Comparison of ENCODE assay signal across 20 mouse cellular contexts in the genomic region with DNA sequence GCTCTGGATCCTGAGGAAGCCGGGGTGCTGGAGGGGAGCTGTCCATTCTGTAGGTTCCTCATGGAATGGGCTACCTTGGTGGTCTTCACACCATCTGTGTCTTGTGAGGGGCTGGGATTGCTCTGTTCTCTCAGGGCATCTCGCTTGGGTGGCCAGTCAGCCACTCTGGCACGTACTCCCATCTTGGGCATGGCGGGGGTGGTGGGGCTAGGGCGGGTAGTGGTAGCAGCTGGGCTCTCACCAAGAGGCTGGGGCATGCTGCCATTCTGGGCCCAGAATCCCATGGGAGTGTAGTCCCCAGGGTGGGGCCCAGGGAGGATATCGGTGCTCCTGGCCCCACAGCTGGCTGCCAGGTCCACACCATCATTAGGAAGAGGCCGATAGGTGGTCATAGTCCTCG.
DNase-seq lines count a peak whose midpoint lies in the region; ATAC-seq and TF ChIP-seq lines count a peak whose summit lies in the region.
"Had no signal": no experiment of that assay in that cellular context is flagged by ENCODE, and none has a peak within 500 bp of the region (broad histone marks: within the 10 kb centered on the region; RNA-seq: fewer than 3 reads in every experiment).

No protein-coding gene starts in this region.

- H3K4me2 ChIP-seq in stomach, embryonic 16.5 days (ENCODE audit: low read depth, low read length), result no peak overlapping the region
- no peak overlapping the region for H3K4me2 ChIP-seq in stomach, postnatal 0 days (replicated peaks; ENCODE audit: low read depth)
- H3K4me2 ChIP-seq: embryonic facial prominence, embryonic 12.5 days; forebrain, embryonic 13.5 days; forebrain, embryonic 15.5 days had no signal

- no peaks in the 10 kb centered on the region for H3K27me3 ChIP-seq in stomach, embryonic 16.5 days (ENCODE audit: control insufficient read depth, insufficient read depth, low read length)
- no peaks in the 10 kb centered on the region for H3K27me3 ChIP-seq in stomach, postnatal 0 days (ENCODE audit: control insufficient read depth, insufficient read depth, low read length)
- H3K27me3 ChIP-seq in embryonic facial prominence, embryonic 10.5 days (replicated peaks; ENCODE audit: low read depth, poor library complexity, severe bottlenecking), result no peaks in the 10 kb centered on the region
- H3K27me3 ChIP-seq: embryonic facial prominence, embryonic 12.5 days; forebrain, embryonic 13.5 days; forebrain, embryonic 15.5 days; Patski had no signal

- H3K36me3 ChIP-seq in stomach, embryonic 16.5 days (ENCODE audit: control insufficient read depth, insufficient read depth, low read length), result peaks cover 25% of the 10 kb centered on the region
- H3K36me3 ChIP-seq in stomach, postnatal 0 days (ENCODE audit: control insufficient read depth, insufficient read depth, low read length), result peaks cover 3% of the 10 kb centered on the region; the same call in 1 of the 2 replicates
- H3K36me3 ChIP-seq in embryonic facial prominence, embryonic 10.5 days (replicated peaks), result peaks cover 55% of the 10 kb centered on the region

- no peaks in the 10 kb centered on the region for H3K9me3 ChIP-seq in stomach, embryonic 16.5 days (replicated peaks; ENCODE audit: control insufficient read depth, low read length)
- no peaks in the 10 kb centered on the region for H3K9me3 ChIP-seq in stomach, postnatal 0 days (ENCODE audit: control insufficient read depth, low read length)
- H3K9me3 ChIP-seq in embryonic facial prominence, embryonic 10.5 days, result no peaks in the 10 kb centered on the region
- H3K9me3 ChIP-seq: forebrain, embryonic 15.5 days had no signal

- no peaks in the 10 kb centered on the region for H3K4me1 ChIP-seq in stomach, embryonic 16.5 days (ENCODE audit: control insufficient read depth, insufficient read depth, low read length)
- no peaks in the 10 kb centered on the region for H3K4me1 ChIP-seq in stomach, postnatal 0 days (replicated peaks; ENCODE audit: control insufficient read depth, insufficient read depth)
- no peaks in the 10 kb centered on the region for H3K4me1 ChIP-seq in embryonic facial prominence, embryonic 10.5 days
- H3K4me1 ChIP-seq: embryonic facial prominence, embryonic 12.5 days; forebrain, embryonic 13.5 days; forebrain, embryonic 15.5 days had no signal

- H3K4me3 ChIP-seq in stomach, embryonic 16.5 days (replicated peaks; ENCODE audit: low read length), result no peak overlapping the region
- H3K4me3 ChIP-seq in stomach, postnatal 0 days (ENCODE audit: low read depth, low read length), result no peak overlapping the region
- no peak overlapping the region for H3K4me3 ChIP-seq in embryonic facial prominence, embryonic 10.5 days
- H3K4me3 ChIP-seq: embryonic facial prominence, embryonic 12.5 days; forebrain, embryonic 13.5 days; forebrain, embryonic 15.5 days had no signal

- H3K9ac ChIP-seq in stomach, embryonic 16.5 days (ENCODE audit: low read length), result no peak overlapping the region
- H3K9ac ChIP-seq in stomach, postnatal 0 days (ENCODE audit: low read length), result no peak overlapping the region
- H3K9ac ChIP-seq: embryonic facial prominence, embryonic 12.5 days; forebrain, embryonic 13.5 days; forebrain, embryonic 15.5 days; forebrain, postnatal 0 days had no signal

- 0 out of 2 replicates have a peak, but pooled peaks have one; percentile 14 for ATAC-seq in stomach, embryonic 16.5 days (ENCODE audit: insufficient read depth, low FRiP score)
- no peak for ATAC-seq in stomach, postnatal 0 days (ENCODE audit: low FRiP score, low TSS enrichment)
- ATAC-seq: activated CD4-positive, CD25-positive, alpha-beta regulatory T cell, adult 4 months; forebrain, embryonic 13.5 days; forebrain, embryonic 15.5 days; forebrain, postnatal 0 days; Patski had no signal

- no peak for TF ChIP-seq CTCF in stomach, postnatal 0 days (IDR thresholded peaks at IDR 0.05; ENCODE audit: low read depth)

- DNase-seq in heart, adult 11 months, result peak; percentile 84
- no peak for DNase-seq in heart, postnatal 4 days
- DNase-seq in stomach, postnatal 0 days (ENCODE audit: low spot score), result no peak
- no peak for DNase-seq in embryonic facial prominence, embryonic 10.5 days (ENCODE audit: low spot score)
- DNase-seq in natural killer cell, adult 2 months (ENCODE audit: low spot score in 2 of 2), result no peak
- DNase-seq: adrenal gland, adult 8-10 months; adrenal gland, postnatal 14 days; cerebellum, adult 11 months; cerebellum, adult 18-20 months; cerebellum, adult 8-10 months; cerebellum, adult 9-11 months; cerebellum, postnatal 36 days; embryo, embryonic 11 days; forebrain, postnatal 0 days had no signal

- no peak for TF ChIP-seq EP300 in stomach, postnatal 0 days (optimal IDR thresholded peaks at IDR 0.05)

- 95% methylated on average over 8 of the region's 8 CpGs for WGBS in stomach, embryonic 16.5 days
- 96% methylated on average over 8 of the region's 8 CpGs for WGBS in stomach, postnatal 0 days
- 95% methylated on average over 8 of the region's 8 CpGs for WGBS in embryonic facial prominence, embryonic 10.5 days

- H3K27ac ChIP-seq in stomach, embryonic 16.5 days (ENCODE audit: low read length), result no peak overlapping the region
- H3K27ac ChIP-seq in stomach, postnatal 0 days (replicated peaks), result no peak overlapping the region
- H3K27ac ChIP-seq in embryonic facial prominence, embryonic 10.5 days (replicated peaks), result 0 out of 2 replicates have a peak overlapping the region, but pooled peaks have one; percentile 26
- H3K27ac ChIP-seq: embryonic facial prominence, embryonic 12.5 days; forebrain, embryonic 13.5 days; forebrain, embryonic 15.5 days had no signal
